8 mouse cellular contexts compared by ENCODE assay signal in genomic region chr4:70265248-70265647, GRCm38 (mm10).
DNase-seq lines count a peak whose midpoint lies in the region; ATAC-seq and TF ChIP-seq lines count a peak whose summit lies in the region.

No protein-coding gene starts in this region.

- WGBS in neural tube, embryonic 15.5 days = 68% methylated on average over 6 of the region's 6 CpGs
- 66% methylated on average over 6 of the region's 6 CpGs for WGBS in embryonic facial prominence, embryonic 10.5 days
- 70% methylated on average over 6 of the region's 6 CpGs for WGBS in hindbrain, postnatal 0 days
- WGBS in liver, postnatal 0 days (ENCODE audit: insufficient replicate concordance) = 61% methylated on average over 6 of the region's 6 CpGs

- DNase-seq in neural tube, embryonic 10.5 days (ENCODE audit: extremely low spot score, low spot score) = peak; percentile 30
- peak; percentile 74 for DNase-seq in ZHBTc4 (ENCODE audit: low read depth, low spot score)
- DNase-seq in embryonic facial prominence, embryonic 10.5 days (ENCODE audit: low spot score) = peak; percentile 52
- DNase-seq in hindbrain, postnatal 0 days (ENCODE audit: low spot score) = peak; percentile 55
- peak; percentile 57 for DNase-seq in liver, postnatal 0 days
- peak; percentile 68 for DNase-seq in retina, embryonic 14.5 days (ENCODE audit: low spot score)
- DNase-seq in urinary bladder, postnatal 36 days (ENCODE audit: low spot score in 2 of 2) = peak; percentile 15 to 21

- no peaks in the 10 kb centered on the region for H3K9me3 ChIP-seq in neural tube, embryonic 15.5 days (replicated peaks)
- no peaks in the 10 kb centered on the region for H3K9me3 ChIP-seq in embryonic facial prominence, embryonic 10.5 days
- no peaks in the 10 kb centered on the region for H3K9me3 ChIP-seq in hindbrain, postnatal 0 days (ENCODE audit: low read length)
- H3K9me3 ChIP-seq in liver, postnatal 0 days (ENCODE audit: low read length) = no peaks in the 10 kb centered on the region

- H3K4me1 ChIP-seq in neural tube, embryonic 15.5 days = no peaks in the 10 kb centered on the region
- no peaks in the 10 kb centered on the region for H3K4me1 ChIP-seq in embryonic facial prominence, embryonic 10.5 days
- H3K4me1 ChIP-seq in hindbrain, postnatal 0 days (ENCODE audit: insufficient read depth, low read length) = no peaks in the 10 kb centered on the region
- H3K4me1 ChIP-seq in liver, postnatal 0 days (ENCODE audit: insufficient read depth) = peaks cover 7% of the 10 kb centered on the region; the same call in 1 of the 2 replicates

- H3K4me2 ChIP-seq in neural tube, embryonic 15.5 days = no peak overlapping the region
- H3K4me2 ChIP-seq in hindbrain, postnatal 0 days (ENCODE audit: low read depth, low read length) = no peak overlapping the region
- H3K4me2 ChIP-seq in liver, postnatal 0 days (ENCODE audit: low read depth, low read length) = no peak overlapping the region

- H3K4me3 ChIP-seq in neural tube, embryonic 15.5 days (replicated peaks) = no peak overlapping the region
- H3K4me3 ChIP-seq in embryonic facial prominence, embryonic 10.5 days = no peak overlapping the region
- H3K4me3 ChIP-seq in hindbrain, postnatal 0 days (ENCODE audit: low read length) = no peak overlapping the region
- H3K4me3 ChIP-seq in liver, postnatal 0 days (ENCODE audit: low read depth, low read length) = no peak overlapping the region

- peaks cover 30% of the 10 kb centered on the region; the same call in 1 of the 2 replicates for H3K36me3 ChIP-seq in neural tube, embryonic 15.5 days
- peaks cover 81% of the 10 kb centered on the region for H3K36me3 ChIP-seq in embryonic facial prominence, embryonic 10.5 days (replicated peaks)
- H3K36me3 ChIP-seq in hindbrain, postnatal 0 days (ENCODE audit: insufficient read depth, low read length) = no peaks in the 10 kb centered on the region
- H3K36me3 ChIP-seq in liver, postnatal 0 days (replicated peaks; ENCODE audit: insufficient read depth, low read length) = peaks cover 9% of the 10 kb centered on the region

- ATAC-seq in neural tube, embryonic 15.5 days (ENCODE audit: low FRiP score) = no peak
- ATAC-seq in hindbrain, postnatal 0 days = peak; percentile 48; the same call in 1 of the 2 replicates
- ATAC-seq in liver, postnatal 0 days = peak; percentile 62; the same call in 1 of the 2 replicates

- peak; percentile 84 for TF ChIP-seq CTCF in hindbrain, postnatal 0 days (IDR thresholded peaks at IDR 0.05; ENCODE audit: low read depth)
- peak; percentile 92 for TF ChIP-seq CTCF in liver, postnatal 0 days (IDR thresholded peaks at IDR 0.05; ENCODE audit: low read depth)

- no peak overlapping the region for H3K9ac ChIP-seq in neural tube, embryonic 15.5 days (replicated peaks)
- H3K9ac ChIP-seq in hindbrain, postnatal 0 days (replicated peaks; ENCODE audit: low read length) = no peak overlapping the region
- H3K9ac ChIP-seq in liver, postnatal 0 days (replicated peaks) = no peak overlapping the region

- TF ChIP-seq EP300 in liver, postnatal 0 days (IDR thresholded peaks at IDR 0.05; ENCODE audit: low read depth) = no peak

- H3K27ac ChIP-seq in neural tube, embryonic 15.5 days (replicated peaks) = no peak overlapping the region
- no peak overlapping the region for H3K27ac ChIP-seq in embryonic facial prominence, embryonic 10.5 days (replicated peaks)
- H3K27ac ChIP-seq in hindbrain, postnatal 0 days = no peak overlapping the region
- no peak overlapping the region for H3K27ac ChIP-seq in liver, postnatal 0 days (ENCODE audit: low read depth)

- H3K27me3 ChIP-seq in neural tube, embryonic 15.5 days (replicated peaks) = no peaks in the 10 kb centered on the region
- H3K27me3 ChIP-seq in embryonic facial prominence, embryonic 10.5 days (replicated peaks; ENCODE audit: low read depth, poor library complexity, severe bottlenecking) = no peaks in the 10 kb centered on the region
- H3K27me3 ChIP-seq in hindbrain, postnatal 0 days (ENCODE audit: insufficient read depth, low read length) = no peaks in the 10 kb centered on the region
- no peaks in the 10 kb centered on the region for H3K27me3 ChIP-seq in liver, postnatal 0 days (ENCODE audit: insufficient read depth, low read length)

Comparison
In these comparisons a context has a peak if more than half of its experiments do, and no peak if none do; other contexts are left out.
1. DNase-seq: peak in every context shown above with its lines; median percentile 74 in ZHBTc4; 68 in retina, embryonic 14.5 days; 57 in liver, postnatal 0 days; 55 in hindbrain, postnatal 0 days; 52 in embryonic facial prominence, embryonic 10.5 days; 30 in neural tube, embryonic 10.5 days; 18 in urinary bladder, postnatal 36 days.